Mouse (Mus musculus): ENCODE results near the gene Pgpep1. TPM values are rescaled to one million over a fixed set of nuclear protein-coding genes. Genes with fewer than 3 reads are reported as not detected.

The Pgpep1 gene
- polyA plus RNA-seq, 1 experiment from 2014 or later = 50.5 TPM

DNA sequence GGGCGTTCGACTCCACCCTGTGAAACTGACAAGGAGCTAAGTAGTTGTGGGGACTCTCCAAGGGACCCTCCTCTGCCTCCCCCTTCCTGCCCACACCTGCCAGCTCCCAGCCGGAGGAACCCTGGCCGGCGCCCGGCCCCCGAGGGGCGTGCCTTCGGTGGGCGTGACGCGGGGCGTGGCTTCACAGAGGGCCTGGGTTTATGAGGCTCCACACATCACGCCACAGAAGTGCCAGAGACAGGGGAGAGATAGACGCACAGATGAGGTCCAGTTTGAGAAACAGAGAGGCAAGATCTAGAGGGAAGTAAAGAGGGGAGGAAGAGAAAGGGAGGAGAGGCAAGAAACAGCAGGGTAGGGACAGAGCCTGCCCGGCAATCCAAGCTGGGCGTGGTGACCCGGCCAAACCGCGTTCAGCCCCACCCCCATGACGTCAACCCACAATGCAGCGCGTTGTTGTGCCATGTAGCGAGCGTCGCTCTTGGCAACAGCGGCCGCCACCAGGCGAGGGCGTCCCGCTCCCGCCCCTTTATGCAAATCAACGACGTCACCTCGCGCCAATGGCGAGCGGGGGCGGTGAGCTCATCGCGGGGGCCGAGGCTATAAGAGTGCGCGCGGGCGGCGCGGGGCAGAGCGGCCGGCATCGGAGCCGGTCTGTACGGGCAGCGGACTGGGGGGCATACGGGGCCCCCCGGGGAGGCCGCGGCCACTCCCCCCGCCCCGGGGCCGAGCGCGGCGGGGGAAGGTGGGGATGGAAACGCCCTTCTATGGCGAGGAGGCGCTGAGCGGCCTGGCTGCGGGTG, 38.3 kb upstream of the Pgpep1 start, which contains the start of gene Jund:
Jund (plus strand) TSS at position 640 of the 800 bp plus-strand sequence.
- ATAC-seq (ENCODE audit: insufficient number of reproducible peaks, insufficient read depth, low FRiP score, low TSS enrichment, low read depth) = peak; percentile 88
- peak within 1 kb of the TSS; percentile 60 for H3K4me2 ChIP-seq
- H3K27me3 ChIP-seq = no peaks in the 10 kb centered on the region
- peaks cover 58% of the 10 kb centered on the region for H3K4me1 ChIP-seq
- no peaks in the 10 kb centered on the region for H3K9me3 ChIP-seq
- WGBS = under 1% methylated on average over 69 of the region's 69 CpGs
- H3K9ac ChIP-seq = peak within 1 kb of the TSS; percentile 98
- H3K4me3 ChIP-seq = peak within 1 kb of the TSS; percentile 74
- peaks cover 17% of the 10 kb centered on the region; the same call in 1 of the 2 replicates for H3K36me3 ChIP-seq
- peak within 1 kb of the TSS; percentile 99 for H3K27ac ChIP-seq

DNA sequence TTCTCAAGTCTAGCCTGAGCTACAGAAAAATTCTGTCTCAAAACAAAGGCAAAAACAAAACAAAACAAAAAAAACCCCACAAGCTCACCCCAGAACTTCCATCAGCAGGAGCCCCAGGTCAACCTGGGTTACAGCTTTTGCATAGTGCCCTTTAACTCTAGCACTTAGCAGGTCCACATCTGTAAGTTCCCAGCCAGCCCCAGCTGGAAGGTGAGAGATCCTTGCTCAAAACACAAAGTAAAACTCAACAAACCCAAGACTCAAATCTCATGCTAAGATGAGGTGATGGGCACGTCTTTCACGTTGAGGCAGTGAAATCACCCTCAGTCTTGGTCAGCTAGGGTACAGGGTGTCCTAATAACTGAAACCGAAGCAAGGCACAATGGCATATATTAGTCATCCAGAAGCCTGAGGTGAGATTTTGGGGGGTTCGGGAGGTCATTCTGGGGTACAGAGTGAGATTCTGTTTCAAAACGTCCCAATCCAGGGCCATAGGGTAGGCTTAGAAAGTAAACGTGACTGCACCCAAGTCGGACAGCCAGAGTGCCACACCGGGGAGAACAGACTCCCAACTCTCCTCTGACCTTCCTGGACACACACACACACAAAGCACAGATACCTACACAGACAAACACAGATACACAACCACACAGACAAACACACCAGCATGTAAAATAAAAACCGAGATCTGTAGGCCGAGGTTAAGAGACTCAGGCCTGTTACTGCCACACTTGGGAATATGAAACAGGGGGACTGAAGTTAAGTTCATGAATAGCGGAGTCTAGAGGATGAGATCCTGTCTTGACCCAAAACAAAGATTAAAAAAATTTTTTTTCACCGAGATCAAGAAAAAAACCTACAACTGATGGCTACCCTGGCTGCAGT, 37.4 kb upstream of the Pgpep1 start:
- Histone ChIP-seq H3K4me3 (peak overlapping the region; percentile 74), H3K27ac (peak overlapping the region; percentile 99), H3K36me3 (peaks cover 8% of the 10 kb centered on the region; the same call in 1 of the 2 replicates), H3K9me3 (no peaks in the 10 kb centered on the region), H3K27me3 (no peaks in the 10 kb centered on the region), H3K4me2 (peak overlapping the region; percentile 64), H3K4me1 (peaks cover 58% of the 10 kb centered on the region), H3K9ac (peak overlapping the region; percentile 98; the same call in 1 of the 2 replicates)
- no peak for ATAC-seq (ENCODE audit: insufficient number of reproducible peaks, insufficient read depth, low FRiP score, low TSS enrichment, low read depth)
- 66% methylated on average over 12 of the region's 12 CpGs for WGBS

DNA sequence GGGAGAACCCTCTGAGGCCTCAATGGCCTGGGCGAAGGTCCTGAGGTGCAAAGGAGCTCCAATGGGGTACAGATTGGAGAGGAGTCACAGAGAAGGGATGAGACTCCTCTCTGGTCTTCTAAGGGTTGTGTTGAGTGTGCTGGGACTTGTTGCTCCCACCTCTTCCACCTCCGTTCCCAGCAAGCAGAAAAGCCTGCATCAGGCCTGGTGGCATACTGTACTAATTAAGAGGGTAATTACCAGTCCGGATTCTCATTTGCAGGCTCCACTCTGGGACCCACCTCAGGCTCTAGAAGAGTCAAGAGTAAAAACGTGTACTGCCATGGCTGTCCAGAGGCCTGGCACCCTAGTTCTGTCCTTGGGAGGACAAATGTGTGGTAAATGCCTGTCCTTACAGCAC, 36.8 kb upstream of the Pgpep1 start:
- Histone ChIP-seq H3K9ac (peak overlapping the region; percentile 59), H3K36me3 (0 out of 2 replicates have a peak, but pooled peaks cover 6% of the 10 kb centered on the region), H3K4me1 (peaks cover 56% of the 10 kb centered on the region), H3K27ac (peak overlapping the region; percentile 99), H3K27me3 (no peaks in the 10 kb centered on the region), H3K9me3 (no peaks in the 10 kb centered on the region), H3K4me2 (peak overlapping the region; percentile 64), H3K4me3 (peak overlapping the region; percentile 26; the same call in 1 of the 2 replicates)
- no peak for ATAC-seq (ENCODE audit: insufficient number of reproducible peaks, insufficient read depth, low FRiP score, low TSS enrichment, low read depth)
- 26% methylated on average over 4 of the region's 4 CpGs for WGBS

- Histone ChIP-seq H3K4me1 (peaks cover 55% of the 10 kb centered on the region), H3K36me3 (0 out of 2 replicates have a peak, but pooled peaks cover 3% of the 10 kb centered on the region), H3K27me3 (no peaks in the 10 kb centered on the region), H3K4me2 (peak overlapping the region; percentile 64), H3K9me3 (no peaks in the 10 kb centered on the region), H3K4me3 (peak overlapping the region; percentile 26), H3K9ac (peak overlapping the region; percentile 59), H3K27ac (peak overlapping the region; percentile 99)
- ATAC-seq (ENCODE audit: insufficient number of reproducible peaks, insufficient read depth, low FRiP score, low TSS enrichment, low read depth) = no peak
- WGBS = 4% methylated on average over 31 of the region's 31 CpGs
Observed at GRCm38 (mm10) chr8:70696019-70696885, 36.1 kb upstream of the Pgpep1 start.

DNA sequence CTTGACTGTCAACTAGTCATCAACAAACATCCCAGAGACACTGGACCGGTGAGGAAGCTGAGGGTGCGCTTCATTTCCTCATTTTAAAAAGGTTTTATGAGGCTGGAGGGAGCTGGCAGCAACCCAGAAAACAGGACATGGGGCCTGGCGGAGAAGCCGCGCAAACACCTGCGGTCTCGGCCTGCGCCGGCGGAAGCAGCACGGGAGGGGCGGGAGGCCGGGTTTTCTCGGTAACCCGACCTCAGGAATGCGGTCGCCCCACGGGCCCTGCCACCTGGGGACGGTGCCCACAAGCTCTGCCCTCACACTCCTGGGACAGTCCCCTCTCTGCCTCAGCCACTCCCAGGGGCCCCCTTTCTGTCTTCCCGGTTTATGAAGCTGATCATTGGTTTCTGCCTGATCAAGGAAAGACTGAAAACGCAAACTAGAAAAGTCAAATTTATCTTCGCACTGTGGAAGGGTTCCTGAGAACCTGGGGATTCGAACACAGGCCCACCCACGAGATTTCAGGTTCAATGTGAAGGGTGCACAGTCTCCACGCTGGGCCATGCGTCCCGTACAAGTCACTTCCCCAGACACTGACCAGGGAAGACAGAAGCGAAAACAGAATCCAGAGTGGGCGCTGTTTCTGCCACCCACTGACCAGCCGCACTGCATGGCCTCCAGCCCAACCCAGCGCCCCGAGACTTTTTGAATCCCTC, 35.3 kb upstream of the Pgpep1 start:
- Histone ChIP-seq H3K36me3 (no peaks in the 10 kb centered on the region), H3K27me3 (no peaks in the 10 kb centered on the region), H3K27ac (peak overlapping the region; percentile 99), H3K4me3 (no peak overlapping the region), H3K9me3 (no peaks in the 10 kb centered on the region), H3K9ac (peak overlapping the region; percentile 40; the same call in 1 of the 2 replicates), H3K4me1 (peaks cover 55% of the 10 kb centered on the region), H3K4me2 (peak overlapping the region; percentile 64)
- WGBS = 24% methylated on average over 32 of the region's 32 CpGs
- no peak for ATAC-seq (ENCODE audit: insufficient number of reproducible peaks, insufficient read depth, low FRiP score, low TSS enrichment, low read depth)

DNA sequence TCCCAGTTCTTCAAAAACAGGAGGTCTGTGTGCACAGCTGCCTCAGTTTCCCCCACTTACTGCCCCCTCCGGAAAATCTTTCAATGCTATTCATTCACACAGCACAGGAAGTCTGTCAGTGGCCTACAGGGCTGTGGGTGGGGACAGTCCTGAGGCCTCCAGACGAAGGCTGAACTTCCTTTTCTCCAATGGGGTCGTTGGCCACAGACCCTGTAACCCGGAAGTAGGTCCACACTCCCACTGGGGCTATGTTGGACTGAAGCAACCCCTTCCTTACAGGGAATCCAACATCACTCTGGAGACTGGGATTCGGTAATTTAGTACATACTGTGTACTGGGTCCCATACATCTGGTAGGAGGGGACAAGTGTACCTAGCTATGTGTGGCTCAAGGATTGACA, 33.4 kb upstream of the Pgpep1 start:
- WGBS = 61% methylated on average over 5 of the region's 5 CpGs
- H3K9me3 ChIP-seq = no peaks in the 10 kb centered on the region
- peak overlapping the region; percentile 56; the same call in 1 of the 2 replicates for H3K27ac ChIP-seq
- no peaks in the 10 kb centered on the region for H3K36me3 ChIP-seq
- H3K4me2 ChIP-seq = no peak overlapping the region
- H3K9ac ChIP-seq = no peak overlapping the region
- no peaks in the 10 kb centered on the region for H3K27me3 ChIP-seq
- H3K4me3 ChIP-seq = no peak overlapping the region
- H3K4me1 ChIP-seq = peaks cover 64% of the 10 kb centered on the region
- no peak for ATAC-seq (ENCODE audit: insufficient number of reproducible peaks, insufficient read depth, low FRiP score, low TSS enrichment, low read depth)

- WGBS = under 1% methylated on average over 20 of the region's 20 CpGs
- Histone ChIP-seq H3K36me3 (no peaks in the 10 kb centered on the region), H3K27ac (peak overlapping the region; percentile 92), H3K4me1 (peaks cover 49% of the 10 kb centered on the region), H3K4me2 (peak overlapping the region; percentile 64), H3K27me3 (no peaks in the 10 kb centered on the region), H3K9me3 (no peaks in the 10 kb centered on the region), H3K9ac (peak overlapping the region; percentile 76), H3K4me3 (peak overlapping the region; percentile 39)
- peak; percentile 50; the same call in 1 of the 2 replicates for ATAC-seq (ENCODE audit: insufficient number of reproducible peaks, insufficient read depth, low FRiP score, low TSS enrichment, low read depth)
Observed at GRCm38 (mm10) chr8:70691727-70692231, 31.6 kb upstream of the Pgpep1 start.

- peak overlapping the region; percentile 64 for H3K4me2 ChIP-seq
- H3K27me3 ChIP-seq = no peaks in the 10 kb centered on the region
- peak overlapping the region; percentile 76 for H3K9ac ChIP-seq
- H3K4me1 ChIP-seq = peaks cover 44% of the 10 kb centered on the region
- H3K9me3 ChIP-seq = no peaks in the 10 kb centered on the region
- no peak for ATAC-seq (ENCODE audit: insufficient number of reproducible peaks, insufficient read depth, low FRiP score, low TSS enrichment, low read depth)
- H3K36me3 ChIP-seq = no peaks in the 10 kb centered on the region
- peak overlapping the region; percentile 92 for H3K27ac ChIP-seq
- peak overlapping the region; percentile 39 for H3K4me3 ChIP-seq
- WGBS = 52% methylated on average over 4 of the region's 4 CpGs
Observed at GRCm38 (mm10) chr8:70691230-70691629, 31.0 kb upstream of the Pgpep1 start.

- no peak overlapping the region for H3K9ac ChIP-seq
- no peaks in the 10 kb centered on the region for H3K27me3 ChIP-seq
- no peak overlapping the region for H3K4me2 ChIP-seq
- ATAC-seq (ENCODE audit: insufficient number of reproducible peaks, insufficient read depth, low FRiP score, low TSS enrichment, low read depth) = 0 out of 2 replicates have a peak, but pooled peaks have one; percentile 35
- H3K36me3 ChIP-seq = no peaks in the 10 kb centered on the region
- peaks cover 31% of the 10 kb centered on the region for H3K4me1 ChIP-seq
- 52% methylated on average over 5 of the region's 5 CpGs for WGBS
- no peak overlapping the region for H3K27ac ChIP-seq
- no peaks in the 10 kb centered on the region for H3K9me3 ChIP-seq
- no peak overlapping the region for H3K4me3 ChIP-seq
Observed at GRCm38 (mm10) chr8:70689892-70690390, 29.8 kb upstream of the Pgpep1 start.

- Histone ChIP-seq H3K36me3 (no peaks in the 10 kb centered on the region), H3K4me1 (peaks cover 25% of the 10 kb centered on the region), H3K4me3 (no peak overlapping the region), H3K27me3 (no peaks in the 10 kb centered on the region), H3K27ac (no peak overlapping the region), H3K9ac (no peak overlapping the region), H3K4me2 (no peak overlapping the region), H3K9me3 (no peaks in the 10 kb centered on the region)
- no peak for ATAC-seq (ENCODE audit: insufficient number of reproducible peaks, insufficient read depth, low FRiP score, low TSS enrichment, low read depth)
- 94% methylated on average over 3 of the region's 3 CpGs for WGBS
Observed at GRCm38 (mm10) chr8:70688136-70688535, 27.9 kb upstream of the Pgpep1 start.

Data from embryonic facial prominence, embryonic 13.5 days (tissue).